Mouse (Mus musculus) thymus, adult 2 months (tissue): ENCODE measurements around the gene Napsa. TPM values are rescaled to one million over a fixed set of nuclear protein-coding genes. Genes with fewer than 3 reads are reported as not detected.

Experiments
- DNase-seq: peaks from one replicate; pipeline ENCODE4 v3.0.0; 2021
- H3K27ac ChIP-seq: fragments of 200-500 bp; 2 replicates; pipeline ENCODE4 v1.5.1; 2012; ENCODE audit warnings: low read length, control low read depth; ENCODE audit not compliant: control insufficient read depth, insufficient read depth
- H3K27me3 ChIP-seq: fragments of 200-500 bp; 2 replicates; pipeline ENCODE4 v1.6.1; 2012; ENCODE audit warnings: mild to moderate bottlenecking, low read length, moderate library complexity, mixed read lengths; ENCODE audit not compliant: control insufficient read depth, insufficient read depth
- H3K36me3 ChIP-seq: fragments of 200-500 bp; 2 replicates; pipeline ENCODE4 v1.6.1; 2012; ENCODE audit warnings: mild to moderate bottlenecking, low read length, moderate library complexity; ENCODE audit not compliant: control insufficient read depth, insufficient read depth
- H3K4me1 ChIP-seq: fragments of 200-500 bp; replicated peaks from 2 replicates; pipeline ENCODE4 v1.6.1; 2012; ENCODE audit warnings: low read length; ENCODE audit not compliant: control insufficient read depth, insufficient read depth
- H3K4me3 ChIP-seq: fragments of 200-500 bp; 2 replicates; pipeline ENCODE4 v1.5.1; 2012; ENCODE audit warnings: mild to moderate bottlenecking, low read length, control low read depth, moderate library complexity; ENCODE audit not compliant: control insufficient read depth, insufficient read depth
- CTCF ChIP-seq: fragments of 200-500 bp; IDR thresholded peaks from 2 replicates; pipeline ENCODE4 v1.5.1; 2012; ENCODE audit warnings: mild to moderate bottlenecking, control low read depth, low read length, moderate library complexity, borderline replicate concordance; ENCODE audit not compliant: control insufficient read depth, poor library complexity, insufficient read depth; ENCODE audit errors: extremely low read depth
- POLR2A ChIP-seq: fragments of 200-500 bp; IDR thresholded peaks from 2 replicates; pipeline ENCODE4 v1.6.1; 2012; ENCODE audit warnings: mild to moderate bottlenecking, low read length, control low read depth, moderate library complexity; ENCODE audit not compliant: control insufficient read depth, poor library complexity, insufficient read depth; ENCODE audit errors: extremely low read depth
- WGBS: fragments of 180-500 bp; shearing (Covaris S2); methylation state at CpG from one replicate; pipeline ENCODE4 v1.1.7; 2018; 5-methylcytosine and 5-hydroxymethylcytosine counted together
- polyA plus RNA-seq: library from polyadenylated mRNA; depleted of rRNA; stranded (reverse); fragments of >200 nt; gene quantifications from 2 replicates; pipeline ENCODE4 v1.2.3, GENCODE M21; 2012

Napsa gene
- polyA plus RNA-seq, 1 experiment: 32.0 TPM

- 5% methylated on average over 18 of the region's 18 CpGs for WGBS
- no peak overlapping the region for H3K27ac ChIP-seq
- peaks cover 16% of the 10 kb centered on the region for H3K4me1 ChIP-seq
- DNase-seq: no peak
- TF ChIP-seq POLR2A: no peak
- no peak for TF ChIP-seq CTCF
- H3K36me3 ChIP-seq: no peaks in the 10 kb centered on the region
- no peak overlapping the region; the same call in 1 of the 2 replicates for H3K4me3 ChIP-seq
- H3K27me3 ChIP-seq: peaks cover 28% of the 10 kb centered on the region
Measured at GRCm38 (mm10) chr7:44586930-44587329, 14.8 kb downstream of the Napsa start.

GRCm38 (mm10) chr7:44587676-44588075 lies 15.5 kb downstream of the Napsa start:
- no peak for DNase-seq
- no peak overlapping the region for H3K4me3 ChIP-seq
- no peaks in the 10 kb centered on the region for H3K36me3 ChIP-seq
- peaks cover 32% of the 10 kb centered on the region for H3K27me3 ChIP-seq
- peaks cover 16% of the 10 kb centered on the region for H3K4me1 ChIP-seq
- H3K27ac ChIP-seq: no peak overlapping the region
- no peak for TF ChIP-seq CTCF
- TF ChIP-seq POLR2A: no peak
- 47% methylated on average over 6 of the region's 6 CpGs for WGBS

- H3K36me3 ChIP-seq: no peaks in the 10 kb centered on the region
- no peak for DNase-seq
- H3K27ac ChIP-seq: no peak overlapping the region
- no peak for TF ChIP-seq POLR2A
- TF ChIP-seq CTCF: no peak
- H3K4me3 ChIP-seq: no peak overlapping the region
- 20% methylated on average over 12 of the region's 12 CpGs for WGBS
- H3K27me3 ChIP-seq: peaks cover 37% of the 10 kb centered on the region
- peaks cover 16% of the 10 kb centered on the region for H3K4me1 ChIP-seq
Measured at GRCm38 (mm10) chr7:44588338-44588737, 16.2 kb downstream of the Napsa start.

GRCm38 (mm10) chr7:44589149-44589548 lies 17.0 kb downstream of the Napsa start:
- TF ChIP-seq POLR2A (no peak), CTCF (no peak)
- Histone ChIP-seq H3K4me1 (peaks cover 16% of the 10 kb centered on the region), H3K36me3 (no peaks in the 10 kb centered on the region), H3K27ac (no peak overlapping the region), H3K27me3 (peaks cover 37% of the 10 kb centered on the region), H3K4me3 (peak overlapping the region; percentile 36; the same call in 1 of the 2 replicates)
- 2% methylated on average over 33 of the region's 33 CpGs for WGBS
- DNase-seq: peak; percentile 29

GRCm38 (mm10) chr7:44589946-44590345 lies 17.8 kb downstream of the Napsa start:
- WGBS: 20% methylated on average over 13 of the region's 13 CpGs
- H3K36me3 ChIP-seq: no peaks in the 10 kb centered on the region
- DNase-seq: no peak
- H3K4me3 ChIP-seq: no peak overlapping the region
- peaks cover 16% of the 10 kb centered on the region for H3K4me1 ChIP-seq
- H3K27me3 ChIP-seq: peaks cover 37% of the 10 kb centered on the region
- no peak overlapping the region for H3K27ac ChIP-seq
- TF ChIP-seq POLR2A: no peak
- no peak for TF ChIP-seq CTCF

GRCm38 (mm10) chr7:44590402-44591347 lies 18.5 kb downstream of the Napsa start, which contains the start of gene Kcnc3:
TSS of gene Kcnc3 (plus strand) at chr7:44590664.
- WGBS: under 1% methylated on average over 80 of the region's 80 CpGs
- Histone ChIP-seq H3K36me3 (no peaks in the 10 kb centered on the region), H3K4me1 (peaks cover 16% of the 10 kb centered on the region), H3K4me3 (peak within 1 kb of the TSS; percentile 15; the same call in 1 of the 2 replicates), H3K27me3 (peaks cover 37% of the 10 kb centered on the region), H3K27ac (no peak within 1 kb of the TSS)
- DNase-seq: peak; percentile 38
- no peak for TF ChIP-seq POLR2A
- TF ChIP-seq CTCF: no peak
